Mouse (Mus musculus): ENCODE results near the gene Pdcl3.

The Pdcl3 gene

GRCm38 (mm10) chr1:38985308-38985707, at the start of gene Pdcl3:
Gene Pdcl3, plus strand, starts transcription at chr1:38985608.
- no peak for DNase-seq (ENCODE audit: low read depth, low spot score)

- DNase-seq (ENCODE audit: low read depth, low spot score) = peak; percentile 28
Measured at GRCm38 (mm10) chr1:38936780-38937179, 48.6 kb upstream of the Pdcl3 start.

GRCm38 (mm10) chr1:38938849-38939248, 46.6 kb upstream of the Pdcl3 start, which contains the start of gene Nms:
Gene Nms, plus strand, starts transcription at chr1:38939149.
- DNase-seq (ENCODE audit: low read depth, low spot score) = no peak

- no peak for DNase-seq (ENCODE audit: low read depth, low spot score)
Measured at GRCm38 (mm10) chr1:38939608-38940007, 45.8 kb upstream of the Pdcl3 start.

GRCm38 (mm10) chr1:38956457-38956856, 29.0 kb upstream of the Pdcl3 start:
- DNase-seq (ENCODE audit: low read depth, low spot score) = no peak

- DNase-seq (ENCODE audit: low read depth, low spot score) = no peak
Measured at GRCm38 (mm10) chr1:38969116-38969515, 16.3 kb upstream of the Pdcl3 start.

DNA sequence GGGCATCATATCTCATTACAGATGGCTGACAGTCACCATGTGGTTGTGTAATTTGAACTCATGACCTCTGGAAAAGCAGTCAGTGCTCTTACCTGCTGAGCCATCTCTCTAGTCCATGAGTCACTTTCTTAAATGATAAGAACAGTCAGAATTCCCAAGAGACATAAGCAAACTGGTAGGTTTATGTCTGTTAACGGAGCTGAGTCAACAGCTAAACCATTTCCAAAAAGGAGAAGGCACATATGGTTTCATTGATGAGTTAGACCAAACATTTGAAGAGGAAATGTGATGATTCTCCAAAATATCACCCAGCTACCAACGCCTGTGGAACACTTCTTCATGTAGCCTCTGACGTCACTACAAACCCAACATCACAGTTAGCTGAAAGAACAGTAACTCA, 13.7 kb upstream of the Pdcl3 start:
- no peak for DNase-seq (ENCODE audit: low read depth, low spot score)

GRCm38 (mm10) chr1:38972986-38973592, 12.3 kb upstream of the Pdcl3 start:
- DNase-seq (ENCODE audit: low read depth, low spot score) = no peak

DNA sequence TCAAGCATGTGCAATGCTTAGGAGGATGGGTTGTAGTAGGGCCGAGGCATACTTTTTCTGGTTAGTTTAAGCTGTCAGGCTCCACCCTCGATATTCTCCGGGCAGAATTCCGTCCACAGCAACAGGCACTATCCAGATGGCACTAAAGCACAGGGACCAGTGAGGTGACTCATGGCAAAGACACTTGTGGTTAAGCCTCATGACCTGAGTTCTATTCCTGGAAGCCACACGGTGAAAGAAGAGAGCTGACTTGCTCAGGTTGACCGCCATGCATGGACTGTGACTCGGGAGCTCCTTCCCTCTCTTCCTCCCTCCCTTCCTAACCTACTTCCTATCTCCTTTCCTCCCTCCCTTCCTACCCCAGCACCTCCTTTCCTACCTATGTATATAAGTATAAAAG, 5.5 kb upstream of the Pdcl3 start:
- DNase-seq (ENCODE audit: low read depth, low spot score) = no peak

GRCm38 (mm10) chr1:38983870-38984269, 1.5 kb upstream of the Pdcl3 start:
- no peak for DNase-seq (ENCODE audit: low read depth, low spot score)

- peak; percentile 91 for DNase-seq (ENCODE audit: low read depth, low spot score)
Measured at GRCm38 (mm10) chr1:38987080-38987864, 1.9 kb downstream of the Pdcl3 start.

- DNase-seq (ENCODE audit: low read depth, low spot score) = no peak
Measured at GRCm38 (mm10) chr1:38987865-38988211, 2.4 kb downstream of the Pdcl3 start.

- no peak for DNase-seq (ENCODE audit: low read depth, low spot score)
Measured at GRCm38 (mm10) chr1:38988357-38988756, 2.9 kb downstream of the Pdcl3 start.

DNA sequence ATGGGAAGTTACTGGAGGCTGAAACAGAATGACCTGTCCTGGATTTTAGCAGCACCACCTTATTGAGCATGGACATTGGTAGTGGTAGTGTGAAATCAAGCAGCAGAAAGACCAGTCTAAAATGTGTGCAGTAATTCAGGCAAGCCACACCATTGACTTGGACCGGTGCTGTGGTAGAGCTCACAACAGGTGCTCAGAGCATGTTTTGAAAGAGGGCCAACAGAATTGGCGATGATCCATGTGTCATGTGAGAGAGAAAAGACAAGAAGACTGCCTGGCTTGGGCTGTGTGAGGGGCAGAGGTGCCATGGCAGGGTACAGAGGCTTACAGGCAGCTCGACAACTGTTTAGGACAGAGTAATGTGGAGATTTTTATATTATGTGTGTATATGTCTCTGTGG, 7.0 kb downstream of the Pdcl3 start:
- DNase-seq (ENCODE audit: low read depth, low spot score) = no peak

DNA sequence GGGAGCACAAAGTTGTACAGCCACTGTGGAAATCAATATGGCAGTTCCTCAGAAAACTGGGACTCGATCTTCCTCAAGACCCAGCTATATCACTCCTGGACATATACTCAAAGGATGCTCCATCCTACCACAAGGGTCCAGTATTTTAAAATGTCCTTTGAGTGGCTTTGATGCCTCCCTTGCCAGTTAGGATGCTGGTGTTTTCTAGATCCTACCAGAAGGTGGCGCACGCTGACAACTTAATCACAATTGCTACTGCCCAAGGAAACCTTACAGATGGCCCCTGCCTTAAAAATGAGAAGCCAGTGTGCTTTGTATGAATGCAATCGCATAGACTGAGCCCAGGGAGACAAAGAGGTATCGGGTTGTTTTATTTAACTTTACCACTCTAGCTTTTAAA, 15.7 kb downstream of the Pdcl3 start:
- DNase-seq (ENCODE audit: low read depth, low spot score) = no peak

DNA sequence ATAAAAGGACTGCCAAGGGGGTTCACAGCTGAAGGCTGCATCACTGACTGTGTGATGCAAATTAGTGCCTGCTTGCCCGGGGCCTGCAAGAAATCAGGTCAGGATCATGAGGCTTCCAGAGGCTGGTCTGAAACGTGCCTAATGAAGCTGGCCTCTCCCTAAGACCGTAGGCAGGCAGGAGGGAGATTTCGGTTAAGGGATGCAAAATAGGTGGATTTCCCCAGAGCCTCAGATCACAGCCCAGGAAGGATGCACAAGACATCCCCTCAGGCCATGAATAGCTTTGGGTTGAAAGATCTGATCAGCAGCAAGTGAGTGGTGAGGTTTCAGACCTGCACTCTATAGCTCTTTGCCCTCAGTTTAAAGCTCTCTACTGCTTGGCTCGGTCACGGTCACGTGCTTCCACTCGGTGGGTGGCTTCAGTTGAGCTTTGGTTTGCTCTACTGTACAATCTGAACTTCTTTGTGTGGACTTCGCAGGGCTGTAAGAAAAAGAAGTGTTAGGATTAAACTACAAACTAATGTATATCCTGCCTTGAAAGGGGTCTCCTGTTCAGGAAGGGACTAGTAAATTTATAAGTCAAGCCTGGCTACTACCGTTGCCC, 20.4 kb downstream of the Pdcl3 start:
- DNase-seq (ENCODE audit: low read depth, low spot score) = no peak

DNA sequence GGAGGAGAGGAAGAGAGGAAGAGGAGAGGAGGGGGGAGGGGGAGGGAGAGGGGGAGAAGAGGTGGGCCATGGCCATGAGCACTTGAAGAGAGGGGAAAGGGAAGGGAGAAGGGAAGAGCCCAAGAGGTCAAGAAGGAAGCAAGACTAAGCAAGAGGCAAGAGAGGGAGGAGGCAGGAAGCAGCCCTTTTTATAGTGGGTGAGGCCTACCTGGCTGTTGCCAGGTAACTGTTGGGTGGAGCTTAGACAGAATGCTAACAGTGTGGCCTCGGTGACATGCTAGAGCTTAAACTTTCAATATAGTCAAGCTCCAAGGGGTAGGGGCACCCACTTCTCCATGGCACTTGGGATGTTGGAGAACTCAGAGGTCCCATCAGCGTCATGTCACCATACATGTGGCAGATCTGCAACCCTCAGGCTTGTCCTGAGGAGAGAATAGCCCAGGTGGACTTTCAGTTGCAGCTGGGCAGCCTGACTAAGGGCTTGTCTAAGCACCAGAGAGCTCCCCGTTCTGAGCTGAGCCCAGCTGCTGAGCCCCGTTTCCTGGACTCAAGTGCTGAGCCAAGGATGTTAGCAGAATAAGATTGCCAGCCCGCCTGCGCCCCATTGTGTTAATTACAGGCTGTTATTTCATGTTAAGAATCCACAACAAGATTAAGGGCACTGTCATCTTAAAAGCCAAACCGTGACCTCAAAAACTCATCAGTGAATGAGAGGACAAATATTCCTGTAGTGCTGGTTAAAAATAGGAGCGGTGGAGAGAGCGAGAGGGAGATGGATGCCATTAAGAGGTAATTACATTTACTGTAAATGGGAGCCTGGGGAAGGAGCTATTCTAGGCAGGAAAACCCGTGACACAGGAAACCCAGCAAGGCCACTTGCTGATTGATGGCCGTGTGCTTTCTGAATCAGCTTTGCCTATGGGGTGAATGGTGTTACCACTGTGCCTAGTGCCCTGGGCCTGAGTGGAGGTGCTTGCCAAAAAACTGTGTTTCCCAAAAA, 21.7 kb downstream of the Pdcl3 start:
- no peak for DNase-seq (ENCODE audit: low read depth, low spot score)

DNA sequence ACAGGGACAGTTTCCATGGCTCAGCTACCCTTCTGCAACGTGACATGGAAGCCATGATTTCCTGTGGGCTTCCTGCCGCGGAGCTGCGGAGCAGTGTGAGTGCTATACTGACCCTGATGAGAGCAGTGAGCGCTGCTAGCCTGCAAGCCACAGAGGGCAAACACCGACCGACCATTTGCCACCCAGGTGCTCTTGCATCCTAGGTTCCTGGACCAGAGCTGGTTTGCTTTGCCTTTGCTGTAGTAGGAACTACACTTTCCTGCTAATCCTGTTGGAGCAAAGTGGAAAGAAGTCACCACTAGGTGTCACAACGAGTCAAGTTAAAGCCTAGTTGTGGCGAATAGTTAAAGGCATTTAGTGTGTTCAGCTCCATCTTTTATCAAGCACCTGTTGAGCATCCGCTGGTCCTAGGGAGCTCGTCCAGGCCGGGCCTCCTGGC, 25.2 kb downstream of the Pdcl3 start:
- DNase-seq (ENCODE audit: low read depth, low spot score) = peak; percentile 61

- DNase-seq (ENCODE audit: low read depth, low spot score) = no peak
Measured at GRCm38 (mm10) chr1:39012576-39012975, 27.2 kb downstream of the Pdcl3 start.

DNA sequence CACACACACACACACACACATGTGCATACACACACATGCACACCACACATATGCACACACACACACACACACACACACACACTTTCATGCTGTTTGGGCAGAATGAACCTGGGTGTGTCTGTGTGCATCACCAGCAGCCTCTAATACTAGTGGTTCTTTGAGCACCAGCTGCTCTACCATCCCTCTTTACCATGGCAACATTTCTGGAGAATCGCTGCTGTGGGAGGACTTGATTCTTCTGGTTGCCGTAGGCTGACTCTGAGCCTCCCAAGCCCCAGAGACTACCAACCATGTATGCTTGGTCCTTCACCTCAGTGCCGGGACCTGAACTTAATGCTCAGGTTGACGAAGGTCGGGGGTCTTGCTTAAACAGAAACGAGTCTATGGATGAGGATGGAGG, 28.4 kb downstream of the Pdcl3 start:
- no peak for DNase-seq (ENCODE audit: low read depth, low spot score)

DNA sequence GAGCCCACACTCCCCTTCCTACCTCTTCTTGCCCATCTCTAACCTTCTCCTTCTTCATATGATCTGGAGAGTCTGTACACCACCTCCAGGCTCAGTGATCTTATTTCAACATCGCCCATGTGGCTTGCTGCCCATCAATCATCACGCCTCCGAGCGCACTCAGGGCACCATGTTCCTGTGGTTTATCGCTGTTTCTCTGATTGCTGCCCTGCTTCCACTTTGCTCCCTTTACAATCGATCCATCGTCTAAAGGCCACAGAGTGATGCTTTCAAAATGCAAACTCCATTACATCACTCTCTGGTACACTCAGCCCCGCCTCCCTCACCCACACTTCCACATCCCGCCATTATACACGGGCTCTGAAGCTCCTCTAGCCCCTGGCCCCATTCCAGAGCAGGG, 30.1 kb downstream of the Pdcl3 start:
- no peak for DNase-seq (ENCODE audit: low read depth, low spot score)

GRCm38 (mm10) chr1:39017871-39018270, 32.5 kb downstream of the Pdcl3 start:
- no peak for DNase-seq (ENCODE audit: low read depth, low spot score)

All from retina, adult 2 months (tissue).